Mouse (Mus musculus) naive thymus-derived CD4-positive, alpha-beta T cell, adult 5 months (primary cell): ENCODE data around the gene Atl2. TPM values are rescaled to one million over a fixed set of nuclear protein-coding genes. Genes with fewer than 3 reads are reported as not detected.

Source experiments
- polyA plus RNA-seq: library from polyadenylated mRNA; unstranded; fragments of 100-300 nt; shearing (Covaris generic); gene quantifications from one replicate; pipeline ENCODE4 v1.2.1, GENCODE M21; 2017

Atl2 gene
- 76.9 TPM for polyA plus RNA-seq

DNA sequence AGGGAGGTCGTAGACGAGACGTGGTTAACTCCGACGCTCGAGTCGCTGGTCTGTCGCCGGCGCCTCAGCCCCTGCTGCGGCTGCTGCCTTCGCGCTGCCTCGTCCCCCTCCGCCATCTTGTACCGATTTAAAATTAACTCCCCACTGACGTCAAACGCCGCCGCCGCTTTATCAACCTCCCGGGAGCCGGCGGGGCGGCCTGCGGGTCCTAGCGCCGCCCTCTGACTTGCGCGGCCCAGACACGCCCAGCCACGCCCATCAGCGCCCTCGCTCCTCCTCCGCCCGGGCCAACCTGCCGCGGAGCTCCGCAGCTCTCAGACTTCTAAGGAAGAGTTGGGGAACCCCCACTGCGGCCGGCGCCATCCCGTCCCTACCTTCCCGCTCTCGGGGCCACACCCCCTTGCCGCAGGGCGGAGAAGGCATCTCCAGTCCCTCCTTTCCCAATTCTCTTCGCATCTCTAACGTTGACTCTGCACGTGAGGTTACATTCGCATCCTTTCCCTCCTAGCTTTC lies at the start of gene Atl2:
Gene Atl2, minus strand, starts transcription at position 213 of the 513 bp plus-strand sequence.

Other genes with a start within 250 kb of the Atl2 start
- not detected for gene Cyp1b1, start 181.1 kb downstream of the Atl2 start, polyA plus RNA-seq
- gene Hnrnpll, start 166.2 kb upstream of the Atl2 start, polyA plus RNA-seq, result 26.3 TPM
- 7.2 TPM for gene Galm, start 231.3 kb upstream of the Atl2 start, polyA plus RNA-seq